Mouse (Mus musculus): Measurements from ENCODE around the gene Primpol. TPM values are rescaled to one million over a fixed set of nuclear protein-coding genes. Genes with fewer than 3 reads are reported as not detected.
A peak's percentile ranks its signal among the peaks of the same experiment; 100 is the strongest.
"Not testable (repeated sequence)": the region's sequence is repeated elsewhere in the genome, so short reads cannot be mapped to it uniquely, and the experiment has no call there.

Primpol gene
- total and polyA plus RNA-seq, 2 experiments, result 0.55 to 4.6 TPM

DNA sequence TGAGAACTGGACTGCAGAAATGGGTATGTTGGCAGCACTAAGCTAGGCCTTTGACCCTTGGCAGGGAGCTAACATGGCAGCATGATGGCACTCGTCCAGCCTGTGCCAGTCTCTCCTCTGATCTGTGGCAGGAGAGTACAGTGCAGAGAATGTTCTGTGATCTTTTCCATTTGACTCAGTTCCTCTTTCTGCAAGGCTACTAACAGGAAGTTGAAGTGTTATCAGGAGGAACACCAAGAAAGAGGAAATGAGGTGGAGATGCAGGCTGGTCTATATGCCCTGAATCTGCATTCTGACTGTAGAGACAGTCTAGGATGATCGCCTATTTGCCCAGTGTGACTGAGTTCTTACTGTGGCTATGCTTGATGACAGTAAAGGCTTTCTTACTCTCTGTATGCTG is 21.4 kb downstream of the Primpol start:
- Histone ChIP-seq H3K27me3 (ENCODE audit: control insufficient read depth, insufficient read depth, low read length) (no peaks in the 10 kb centered on the region), H3K27ac (replicated peaks; ENCODE audit: insufficient read depth, low read depth, low read length) (no peak overlapping the region), H3K4me1 (ENCODE audit: control insufficient read depth, insufficient read depth, low read length) (peaks cover 7% of the 10 kb centered on the region), H3K9ac (ENCODE audit: low read depth, low read length) (no peak overlapping the region), H3K36me3 (ENCODE audit: control insufficient read depth, insufficient read depth, low read length) (peaks cover 4% of the 10 kb centered on the region), H3K4me3 (ENCODE audit: insufficient read depth, low read depth, low read length) (no peak overlapping the region), H3K79me2 (ENCODE audit: control insufficient read depth, insufficient read depth, low read length) (no peaks in the 10 kb centered on the region)
- TF ChIP-seq CTCF (IDR thresholded peaks at IDR 0.05; ENCODE audit: low read depth, low read length) (no peak), POLR2A (IDR thresholded peaks at IDR 0.05; ENCODE audit: extremely low read depth, insufficient read depth, low read length) (no peak)
- 40% methylated on average over 2 of the region's 2 CpGs for WGBS
- DNase-seq (ENCODE audit: extremely low read depth, low read depth, low spot score), result peak; percentile 91

DNA sequence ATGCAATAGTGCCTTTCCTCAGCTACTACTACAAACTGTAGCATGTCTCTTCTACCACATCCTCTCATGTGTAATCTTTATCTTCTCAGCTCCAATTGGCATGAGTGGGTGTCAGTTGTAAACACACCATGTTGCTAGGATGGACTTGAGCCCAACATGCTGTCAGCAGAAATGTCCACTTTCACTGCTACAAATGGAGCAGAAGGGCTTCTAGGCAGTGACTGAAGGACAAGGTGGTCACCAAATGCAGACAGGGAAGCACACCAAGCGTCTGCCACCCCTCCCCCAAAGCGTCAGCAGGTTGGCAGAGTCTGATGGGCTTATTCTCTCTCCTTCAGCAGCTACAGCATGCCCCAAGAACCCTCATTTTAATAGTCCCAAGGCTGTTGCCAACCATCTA is 23.2 kb downstream of the Primpol start:
- no peak for DNase-seq (ENCODE audit: extremely low read depth, low read depth, low spot score)
- Histone ChIP-seq H3K79me2 (ENCODE audit: control insufficient read depth, insufficient read depth, low read length) (no peaks in the 10 kb centered on the region), H3K4me1 (ENCODE audit: control insufficient read depth, insufficient read depth, low read length) (peaks cover 7% of the 10 kb centered on the region), H3K27me3 (ENCODE audit: control insufficient read depth, insufficient read depth, low read length) (no peaks in the 10 kb centered on the region), H3K27ac (replicated peaks; ENCODE audit: insufficient read depth, low read depth, low read length) (no peak overlapping the region), H3K4me3 (ENCODE audit: insufficient read depth, low read depth, low read length) (no peak overlapping the region), H3K9ac (ENCODE audit: low read depth, low read length) (no peak overlapping the region), H3K36me3 (ENCODE audit: control insufficient read depth, insufficient read depth, low read length) (no peaks in the 10 kb centered on the region; the same call in 1 of the 2 replicates)
- 97% methylated on average over 2 of the region's 2 CpGs for WGBS
- TF ChIP-seq CTCF (IDR thresholded peaks at IDR 0.05; ENCODE audit: low read depth, low read length), result no peak
- no peak for TF ChIP-seq POLR2A (IDR thresholded peaks at IDR 0.05; ENCODE audit: extremely low read depth, insufficient read depth, low read length)

DNA sequence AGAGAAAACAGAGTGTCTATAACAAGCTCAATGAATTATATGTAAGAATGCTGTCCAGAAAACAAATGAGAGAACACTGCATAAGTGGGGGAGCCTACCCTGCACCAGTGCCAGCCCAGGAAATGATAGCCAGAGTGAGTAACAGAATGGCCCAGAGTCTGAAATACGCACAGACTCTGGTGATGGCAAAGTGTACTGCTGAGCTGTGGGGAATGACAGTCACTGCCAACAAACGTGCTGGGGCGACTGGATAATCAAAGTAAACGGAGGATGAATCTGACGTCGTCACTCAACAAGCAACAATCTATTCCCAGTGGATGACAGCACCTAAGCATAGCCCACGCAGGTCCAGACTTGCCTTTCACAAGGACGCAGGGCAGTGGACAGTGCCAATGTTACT is 23.9 kb downstream of the Primpol start:
- Histone ChIP-seq H3K9ac (ENCODE audit: low read depth, low read length) (no peak overlapping the region), H3K4me3 (ENCODE audit: insufficient read depth, low read depth, low read length) (no peak overlapping the region), H3K27me3 (ENCODE audit: control insufficient read depth, insufficient read depth, low read length) (no peaks in the 10 kb centered on the region), H3K79me2 (ENCODE audit: control insufficient read depth, insufficient read depth, low read length) (no peaks in the 10 kb centered on the region), H3K27ac (replicated peaks; ENCODE audit: insufficient read depth, low read depth, low read length) (no peak overlapping the region), H3K36me3 (ENCODE audit: control insufficient read depth, insufficient read depth, low read length) (peaks cover 2% of the 10 kb centered on the region; the same call in 1 of the 2 replicates), H3K4me1 (ENCODE audit: control insufficient read depth, insufficient read depth, low read length) (peaks cover 7% of the 10 kb centered on the region)
- no peak for DNase-seq (ENCODE audit: extremely low read depth, low read depth, low spot score)
- TF ChIP-seq CTCF (IDR thresholded peaks at IDR 0.05; ENCODE audit: low read depth, low read length), result no peak
- TF ChIP-seq POLR2A (IDR thresholded peaks at IDR 0.05; ENCODE audit: extremely low read depth, insufficient read depth, low read length), result no peak
- 85% methylated on average over 8 of the region's 8 CpGs for WGBS

DNA sequence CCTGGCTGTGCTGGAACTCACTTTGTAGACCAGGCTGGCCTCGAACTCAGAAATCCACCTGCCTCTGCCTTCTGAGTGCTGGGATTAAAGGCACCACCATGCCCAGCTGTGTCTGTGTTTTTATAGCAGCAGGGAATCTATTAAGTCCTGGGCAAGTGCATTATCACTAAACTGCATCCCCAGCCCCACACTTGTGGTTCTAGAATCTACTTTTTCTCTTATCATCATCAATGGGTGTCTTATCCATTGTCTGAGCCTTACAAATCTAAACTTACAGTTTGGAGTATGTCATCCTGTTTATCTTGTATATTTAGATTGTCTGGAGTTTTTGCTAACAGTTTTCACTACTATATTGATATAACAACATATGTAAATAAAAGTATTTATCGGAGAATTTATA is 28.3 kb downstream of the Primpol start:
- no peak for DNase-seq (ENCODE audit: extremely low read depth, low read depth, low spot score)
- Histone ChIP-seq H3K27ac (replicated peaks; ENCODE audit: insufficient read depth, low read depth, low read length) (no peak overlapping the region), H3K9ac (ENCODE audit: low read depth, low read length) (no peak overlapping the region), H3K27me3 (ENCODE audit: control insufficient read depth, insufficient read depth, low read length) (no peaks in the 10 kb centered on the region), H3K79me2 (ENCODE audit: control insufficient read depth, insufficient read depth, low read length) (no peaks in the 10 kb centered on the region), H3K4me3 (ENCODE audit: insufficient read depth, low read depth, low read length) (no peak overlapping the region), H3K36me3 (ENCODE audit: control insufficient read depth, insufficient read depth, low read length) (peaks cover 4% of the 10 kb centered on the region; the same call in 1 of the 2 replicates), H3K4me1 (ENCODE audit: control insufficient read depth, insufficient read depth, low read length) (no peaks in the 10 kb centered on the region)
- TF ChIP-seq POLR2A (IDR thresholded peaks at IDR 0.05; ENCODE audit: extremely low read depth, insufficient read depth, low read length), result no peak
- TF ChIP-seq CTCF (IDR thresholded peaks at IDR 0.05; ENCODE audit: low read depth, low read length), result no peak
- WGBS, result 95% methylated on average over 2 of the region's 2 CpGs

GRCm38 (mm10) chr8:46587911-46588310 is 29.1 kb downstream of the Primpol start:
- H3K79me2 ChIP-seq (ENCODE audit: control insufficient read depth, insufficient read depth, low read length), result no peaks in the 10 kb centered on the region
- H3K27ac ChIP-seq (replicated peaks; ENCODE audit: insufficient read depth, low read depth, low read length), result no peak overlapping the region
- H3K27me3 ChIP-seq (ENCODE audit: control insufficient read depth, insufficient read depth, low read length), result no peaks in the 10 kb centered on the region
- TF ChIP-seq CTCF (IDR thresholded peaks at IDR 0.05; ENCODE audit: low read depth, low read length) (no peak), POLR2A (IDR thresholded peaks at IDR 0.05; ENCODE audit: extremely low read depth, insufficient read depth, low read length) (no peak)
- DNase-seq (ENCODE audit: extremely low read depth, low read depth, low spot score), result no peak
- H3K36me3 ChIP-seq (ENCODE audit: control insufficient read depth, insufficient read depth, low read length), result peaks cover 4% of the 10 kb centered on the region; the same call in 1 of the 2 replicates
- no peaks in the 10 kb centered on the region for H3K4me1 ChIP-seq (ENCODE audit: control insufficient read depth, insufficient read depth, low read length)
- no peak overlapping the region for H3K9ac ChIP-seq (ENCODE audit: low read depth, low read length)
- 80% methylated on average over 5 of the region's 5 CpGs for WGBS
- no peak overlapping the region for H3K4me3 ChIP-seq (ENCODE audit: insufficient read depth, low read depth, low read length)

GRCm38 (mm10) chr8:46585576-46585975 is 31.4 kb downstream of the Primpol start:
- H3K36me3 ChIP-seq (ENCODE audit: control insufficient read depth, insufficient read depth, low read length), result peaks cover 9% of the 10 kb centered on the region
- TF ChIP-seq POLR2A (IDR thresholded peaks at IDR 0.05; ENCODE audit: extremely low read depth, insufficient read depth, low read length) (no peak), CTCF (IDR thresholded peaks at IDR 0.05; ENCODE audit: low read depth, low read length) (no peak)
- no peaks in the 10 kb centered on the region for H3K79me2 ChIP-seq (ENCODE audit: control insufficient read depth, insufficient read depth, low read length)
- H3K27me3 ChIP-seq (ENCODE audit: control insufficient read depth, insufficient read depth, low read length), result no peaks in the 10 kb centered on the region
- WGBS, result 75% methylated on average over 3 of the region's 3 CpGs
- no peak for DNase-seq (ENCODE audit: extremely low read depth, low read depth, low spot score)
- H3K4me3 ChIP-seq (ENCODE audit: insufficient read depth, low read depth, low read length), result no peak overlapping the region
- no peak overlapping the region for H3K27ac ChIP-seq (replicated peaks; ENCODE audit: insufficient read depth, low read depth, low read length)
- H3K9ac ChIP-seq (ENCODE audit: low read depth, low read length), result no peak overlapping the region
- H3K4me1 ChIP-seq (ENCODE audit: control insufficient read depth, insufficient read depth, low read length), result no peaks in the 10 kb centered on the region

DNA sequence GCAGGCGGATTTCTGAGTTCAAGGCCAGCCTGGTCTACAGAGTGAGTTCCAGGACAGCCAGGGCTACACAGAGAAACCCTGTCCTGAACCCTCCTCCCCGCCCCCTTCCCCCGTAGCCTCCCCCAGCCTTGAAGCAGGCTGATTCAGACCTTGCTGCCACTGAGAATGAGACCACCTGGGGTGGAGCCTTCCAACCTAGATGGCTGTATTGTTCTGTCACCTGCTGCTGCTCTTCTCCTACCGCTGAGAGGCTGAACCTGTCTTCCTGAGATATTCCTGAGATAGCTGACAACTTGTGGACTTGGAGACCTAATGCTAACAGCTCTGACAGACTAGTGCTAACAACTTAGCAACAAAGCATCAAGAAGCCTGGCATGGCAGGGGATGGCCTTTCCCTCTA is 32.7 kb downstream of the Primpol start:
- 81% methylated on average over 4 of the region's 4 CpGs for WGBS
- H3K27ac ChIP-seq (replicated peaks; ENCODE audit: insufficient read depth, low read depth, low read length); H3K27me3 ChIP-seq (ENCODE audit: control insufficient read depth, insufficient read depth, low read length); H3K9ac ChIP-seq (ENCODE audit: low read depth, low read length); H3K36me3 ChIP-seq (ENCODE audit: control insufficient read depth, insufficient read depth, low read length); DNase-seq (ENCODE audit: extremely low read depth, low read depth, low spot score); H3K4me1 ChIP-seq (ENCODE audit: control insufficient read depth, insufficient read depth, low read length); H3K79me2 ChIP-seq (ENCODE audit: control insufficient read depth, insufficient read depth, low read length); H3K4me3 ChIP-seq (ENCODE audit: insufficient read depth, low read depth, low read length): not testable (repeated sequence)
